Mouse (Mus musculus): ENCODE measurements around the gene Tbc1d2b. TPM values are rescaled to one million over a fixed set of nuclear protein-coding genes. Genes with fewer than 3 reads are reported as not detected.

Gene Tbc1d2b
- polyA plus RNA-seq, 1 experiment from 2014 or later: 8.7 TPM

DNA sequence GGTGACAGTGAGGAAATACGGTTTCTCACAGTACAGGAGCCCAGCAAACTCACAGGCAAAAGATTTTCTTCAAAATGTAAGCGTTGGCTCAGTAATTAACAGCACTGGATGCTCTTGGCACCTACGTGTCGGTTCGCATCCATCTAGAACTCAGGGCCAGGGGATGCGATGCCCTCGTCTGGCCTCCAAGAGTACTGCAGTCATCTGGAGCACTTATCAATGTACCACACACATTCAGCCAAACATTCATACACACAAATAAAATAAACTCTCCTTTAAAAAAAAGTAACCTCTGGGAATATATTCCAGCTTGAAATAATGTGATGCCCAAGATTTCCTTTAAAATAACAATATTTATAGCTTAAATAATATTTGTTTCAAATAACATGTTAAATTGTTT is 29.0 kb downstream of the Tbc1d2b start:
- Histone ChIP-seq H3K4me1 (ENCODE audit: control insufficient read depth, insufficient read depth, low read length) (no peaks in the 10 kb centered on the region), H3K9me3 (ENCODE audit: control insufficient read depth, low read length) (no peaks in the 10 kb centered on the region), H3K9ac (ENCODE audit: low read length) (no peak overlapping the region), H3K4me2 (no peak overlapping the region), H3K27ac (ENCODE audit: low read depth, low read length) (no peak overlapping the region), H3K27me3 (ENCODE audit: control insufficient read depth, insufficient read depth, low read length) (no peaks in the 10 kb centered on the region), H3K4me3 (ENCODE audit: low read depth, low read length) (no peak overlapping the region), H3K36me3 (ENCODE audit: control insufficient read depth, insufficient read depth, low read length) (no peaks in the 10 kb centered on the region)
- DNase-seq (ENCODE audit: low spot score, missing footprints) (no peak), ATAC-seq (ENCODE audit: low FRiP score) (no peak)
- 67% methylated on average over 7 of the region's 7 CpGs for WGBS

DNA sequence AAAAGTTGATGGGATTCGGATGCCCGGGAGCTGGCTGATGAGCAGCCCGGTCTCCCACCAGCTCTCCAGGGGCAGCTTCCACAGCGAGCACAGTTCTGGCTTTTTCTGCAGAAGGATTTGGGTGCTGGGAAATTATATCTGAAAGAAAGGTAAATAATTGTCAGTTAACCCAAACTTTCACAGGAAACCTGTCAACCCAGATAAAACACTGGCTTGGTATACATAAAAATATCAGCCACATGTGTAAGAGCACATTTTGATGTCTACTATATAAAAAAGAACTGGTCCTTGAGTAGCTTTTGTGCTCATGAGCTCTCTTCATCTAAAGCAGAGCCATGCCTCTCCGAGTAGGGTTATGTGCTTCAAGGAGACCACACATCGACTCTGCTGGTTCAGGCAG is 29.6 kb downstream of the Tbc1d2b start:
- Histone ChIP-seq H3K36me3 (ENCODE audit: control insufficient read depth, insufficient read depth, low read length) (no peaks in the 10 kb centered on the region), H3K4me3 (ENCODE audit: low read depth, low read length) (no peak overlapping the region), H3K9me3 (ENCODE audit: control insufficient read depth, low read length) (no peaks in the 10 kb centered on the region), H3K4me2 (no peak overlapping the region), H3K27ac (ENCODE audit: low read depth, low read length) (no peak overlapping the region), H3K9ac (ENCODE audit: low read length) (no peak overlapping the region), H3K4me1 (ENCODE audit: control insufficient read depth, insufficient read depth, low read length) (no peaks in the 10 kb centered on the region), H3K27me3 (ENCODE audit: control insufficient read depth, insufficient read depth, low read length) (no peaks in the 10 kb centered on the region)
- ATAC-seq (ENCODE audit: low FRiP score) (no peak), DNase-seq (ENCODE audit: low spot score, missing footprints) (no peak)
- 94% methylated on average over 6 of the region's 6 CpGs for WGBS

DNA sequence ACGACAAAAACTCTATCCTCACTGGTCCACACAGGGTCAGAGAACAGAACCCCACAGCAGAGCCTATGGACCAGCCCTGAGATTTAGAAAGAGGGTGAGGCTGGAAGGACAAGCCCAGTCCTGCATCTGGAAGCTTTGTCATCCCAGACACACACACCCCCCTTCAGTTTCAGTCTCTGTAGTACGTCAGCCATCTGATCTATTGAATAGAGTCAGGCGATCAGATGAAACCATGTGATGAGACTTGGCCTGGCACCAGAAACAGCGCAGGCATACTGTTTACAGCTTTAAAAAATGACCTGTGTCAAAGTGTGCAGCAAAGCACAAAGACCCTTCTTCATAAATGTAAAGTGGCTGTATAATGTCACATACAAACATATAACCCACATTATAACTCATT is 30.0 kb downstream of the Tbc1d2b start:
- Histone ChIP-seq H3K9me3 (ENCODE audit: control insufficient read depth, low read length) (no peaks in the 10 kb centered on the region), H3K27ac (ENCODE audit: low read depth, low read length) (no peak overlapping the region), H3K27me3 (ENCODE audit: control insufficient read depth, insufficient read depth, low read length) (no peaks in the 10 kb centered on the region), H3K4me1 (ENCODE audit: control insufficient read depth, insufficient read depth, low read length) (no peaks in the 10 kb centered on the region), H3K4me2 (no peak overlapping the region), H3K9ac (ENCODE audit: low read length) (no peak overlapping the region), H3K4me3 (ENCODE audit: low read depth, low read length) (no peak overlapping the region), H3K36me3 (ENCODE audit: control insufficient read depth, insufficient read depth, low read length) (no peaks in the 10 kb centered on the region)
- no peak for DNase-seq (ENCODE audit: low spot score, missing footprints)
- ATAC-seq (ENCODE audit: low FRiP score): no peak
- WGBS: 91% methylated on average over 4 of the region's 4 CpGs

DNA sequence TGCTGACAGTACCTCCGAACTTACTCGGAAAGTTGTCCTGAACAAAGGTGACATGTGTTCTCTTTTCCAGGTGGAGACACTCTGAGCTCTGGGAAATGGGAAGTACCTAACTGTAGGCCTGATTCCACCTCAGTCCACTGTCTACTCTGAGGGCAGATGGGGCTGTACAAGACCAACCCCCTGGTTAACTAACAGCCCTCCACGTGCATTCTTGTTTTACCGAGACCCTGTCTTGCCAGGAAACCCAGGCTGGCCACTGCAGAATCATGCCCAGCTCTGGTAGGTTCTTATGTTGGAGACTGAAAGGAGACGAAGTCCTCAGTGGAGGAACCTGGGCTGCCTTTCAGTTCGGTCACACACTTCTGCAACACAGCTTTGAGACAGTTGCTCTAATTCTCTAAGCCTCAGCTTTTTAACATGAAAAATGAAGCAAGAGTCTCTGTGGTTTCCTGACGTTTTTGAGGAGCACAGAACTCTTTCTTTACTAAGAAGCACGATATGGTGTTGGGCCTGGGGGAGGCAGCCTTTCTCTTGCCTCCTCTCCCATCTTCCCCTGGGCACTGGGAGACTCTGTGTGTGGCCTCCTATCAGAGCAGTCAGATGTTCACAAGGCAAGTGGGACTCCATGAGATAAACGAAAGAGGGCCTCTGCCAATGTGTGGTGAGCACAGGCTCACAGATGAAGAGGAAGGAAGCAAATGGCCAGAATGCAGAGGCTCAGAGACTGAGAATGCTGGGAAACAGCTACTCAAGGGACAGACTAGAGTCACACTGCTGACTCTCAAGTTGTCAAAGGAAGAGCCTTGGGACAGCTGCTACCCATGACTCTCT is 33.2 kb downstream of the Tbc1d2b start:
- ATAC-seq (ENCODE audit: low FRiP score) (no peak), DNase-seq (ENCODE audit: low spot score, missing footprints) (peak; percentile 70)
- Histone ChIP-seq H3K27ac (ENCODE audit: low read depth, low read length) (no peak overlapping the region), H3K36me3 (ENCODE audit: control insufficient read depth, insufficient read depth, low read length) (no peaks in the 10 kb centered on the region), H3K4me1 (ENCODE audit: control insufficient read depth, insufficient read depth, low read length) (no peaks in the 10 kb centered on the region), H3K27me3 (ENCODE audit: control insufficient read depth, insufficient read depth, low read length) (no peaks in the 10 kb centered on the region), H3K9me3 (ENCODE audit: control insufficient read depth, low read length) (no peaks in the 10 kb centered on the region), H3K9ac (ENCODE audit: low read length) (no peak overlapping the region), H3K4me2 (no peak overlapping the region), H3K4me3 (ENCODE audit: low read depth, low read length) (no peak overlapping the region)
- WGBS: 88% methylated on average over 9 of the region's 9 CpGs

DNA sequence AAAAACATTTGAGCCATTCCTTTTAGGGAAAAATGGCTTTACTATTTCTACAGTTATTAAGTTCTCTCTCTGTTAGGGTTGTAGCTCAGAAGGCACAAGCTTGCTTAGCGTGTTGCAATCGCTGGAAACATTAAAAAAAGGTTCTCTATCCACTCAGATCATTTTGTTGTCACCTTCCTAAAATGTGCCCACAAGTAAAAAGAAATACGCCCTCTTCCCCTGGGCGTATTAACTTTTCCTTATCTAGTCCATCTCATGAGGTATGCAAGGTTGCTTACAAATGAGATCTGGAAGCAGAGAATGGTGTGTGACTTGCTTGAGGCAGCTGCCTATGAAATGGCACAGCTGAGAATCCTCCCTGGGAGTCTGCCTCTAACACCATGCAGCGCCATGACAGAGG is 33.8 kb downstream of the Tbc1d2b start:
- Histone ChIP-seq H3K36me3 (ENCODE audit: control insufficient read depth, insufficient read depth, low read length) (no peaks in the 10 kb centered on the region), H3K4me2 (no peak overlapping the region), H3K4me1 (ENCODE audit: control insufficient read depth, insufficient read depth, low read length) (no peaks in the 10 kb centered on the region), H3K4me3 (ENCODE audit: low read depth, low read length) (no peak overlapping the region), H3K9ac (ENCODE audit: low read length) (no peak overlapping the region), H3K9me3 (ENCODE audit: control insufficient read depth, low read length) (no peaks in the 10 kb centered on the region), H3K27ac (ENCODE audit: low read depth, low read length) (no peak overlapping the region), H3K27me3 (ENCODE audit: control insufficient read depth, insufficient read depth, low read length) (no peaks in the 10 kb centered on the region)
- WGBS: 93% methylated on average over 5 of the region's 5 CpGs
- DNase-seq (ENCODE audit: low spot score, missing footprints) (peak; percentile 37), ATAC-seq (ENCODE audit: low FRiP score) (no peak)

DNA sequence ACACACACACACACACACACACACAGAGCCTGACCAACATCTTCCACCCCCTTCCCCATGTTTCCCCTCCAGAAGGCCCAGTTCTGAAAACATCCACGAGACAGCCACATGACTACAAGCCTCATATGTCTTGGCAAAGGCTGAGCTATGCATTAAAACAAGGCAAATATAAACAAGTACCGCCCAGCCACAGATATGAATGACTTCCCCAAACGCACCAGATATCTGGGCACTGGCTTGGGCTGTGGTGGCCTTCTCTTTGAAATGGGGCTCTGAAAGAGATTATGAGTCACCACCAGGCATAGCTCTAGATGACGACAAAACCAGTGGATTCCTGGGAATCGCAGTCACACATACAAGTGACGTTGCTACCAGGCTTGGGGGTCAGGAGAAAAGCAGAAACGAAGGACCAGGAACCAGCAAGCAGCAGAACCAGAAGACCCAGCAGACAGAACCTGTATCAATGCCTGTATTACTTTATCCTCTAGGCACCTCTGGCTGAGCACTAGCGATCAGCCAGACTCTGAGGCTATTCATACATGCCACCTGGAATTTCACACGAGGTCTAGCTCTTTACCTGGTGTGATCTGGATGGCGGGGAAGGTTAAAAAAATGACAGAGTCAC is 35.2 kb downstream of the Tbc1d2b start:
- no peak overlapping the region for H3K9ac ChIP-seq (ENCODE audit: low read length)
- WGBS: 90% methylated on average over 10 of the region's 10 CpGs

DNA sequence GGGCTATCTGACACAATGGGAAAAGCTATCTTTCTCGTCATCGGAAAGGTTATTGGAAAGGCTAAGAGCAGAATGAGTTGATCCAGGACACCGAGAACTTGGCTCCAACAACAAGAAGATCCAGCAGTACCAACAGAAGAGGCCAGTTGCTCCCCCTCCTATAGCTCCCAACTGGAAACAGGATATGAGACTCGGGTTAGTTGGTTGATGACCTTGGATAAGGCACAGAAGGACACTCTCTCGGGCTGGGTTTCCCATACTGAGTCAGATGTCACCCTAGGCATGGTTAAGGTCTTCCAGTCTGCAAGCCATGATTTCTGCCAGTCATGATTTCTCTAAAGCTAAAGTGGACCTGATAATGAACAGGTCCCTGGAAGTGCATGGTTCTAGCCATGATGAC is 35.8 kb downstream of the Tbc1d2b start:
- Histone ChIP-seq H3K27ac (ENCODE audit: low read depth, low read length) (no peak overlapping the region), H3K36me3 (ENCODE audit: control insufficient read depth, insufficient read depth, low read length) (no peaks in the 10 kb centered on the region), H3K9me3 (ENCODE audit: control insufficient read depth, low read length) (no peaks in the 10 kb centered on the region), H3K4me2 (no peak overlapping the region), H3K27me3 (ENCODE audit: control insufficient read depth, insufficient read depth, low read length) (no peaks in the 10 kb centered on the region), H3K9ac (ENCODE audit: low read length) (no peak overlapping the region), H3K4me3 (ENCODE audit: low read depth, low read length) (no peak overlapping the region), H3K4me1 (ENCODE audit: control insufficient read depth, insufficient read depth, low read length) (no peaks in the 10 kb centered on the region)
- DNase-seq (ENCODE audit: low spot score, missing footprints) (no peak), ATAC-seq (ENCODE audit: low FRiP score) (no peak)
- 92% methylated on average over 5 of the region's 5 CpGs for WGBS

More for the DNA sequence above, 35.2 kb downstream of the Tbc1d2b start:
- H3K9me3 ChIP-seq (ENCODE audit: control insufficient read depth, low read length): no peaks in the 10 kb centered on the region
- ATAC-seq (ENCODE audit: low FRiP score) (no peak), DNase-seq (ENCODE audit: low spot score, missing footprints) (peak; percentile 65)
- no peak overlapping the region for H3K4me3 ChIP-seq (ENCODE audit: low read depth, low read length)
- H3K36me3 ChIP-seq (ENCODE audit: control insufficient read depth, insufficient read depth, low read length): no peaks in the 10 kb centered on the region
- no peaks in the 10 kb centered on the region for H3K4me1 ChIP-seq (ENCODE audit: control insufficient read depth, insufficient read depth, low read length)
- no peak overlapping the region for H3K27ac ChIP-seq (ENCODE audit: low read depth, low read length)
- H3K4me2 ChIP-seq: no peak overlapping the region
- H3K27me3 ChIP-seq (ENCODE audit: control insufficient read depth, insufficient read depth, low read length): no peaks in the 10 kb centered on the region

- Histone ChIP-seq H3K9me3 (ENCODE audit: control insufficient read depth, low read length) (no peaks in the 10 kb centered on the region), H3K27me3 (ENCODE audit: control insufficient read depth, insufficient read depth, low read length) (no peaks in the 10 kb centered on the region), H3K27ac (ENCODE audit: low read depth, low read length) (no peak overlapping the region), H3K36me3 (ENCODE audit: control insufficient read depth, insufficient read depth, low read length) (no peaks in the 10 kb centered on the region), H3K4me3 (ENCODE audit: low read depth, low read length) (no peak overlapping the region), H3K4me2 (no peak overlapping the region), H3K4me1 (ENCODE audit: control insufficient read depth, insufficient read depth, low read length) (no peaks in the 10 kb centered on the region), H3K9ac (ENCODE audit: low read length) (no peak overlapping the region)
- DNase-seq (ENCODE audit: low spot score, missing footprints): peak; percentile 75
- ATAC-seq (ENCODE audit: low FRiP score): 0 out of 2 replicates have a peak, but pooled peaks have one; percentile 19
- 92% methylated on average over 5 of the region's 5 CpGs for WGBS
Observed at GRCm38 (mm10) chr9:90233906-90234419, 36.6 kb downstream of the Tbc1d2b start.
